8 mouse cellular contexts compared by ENCODE assay signal in genomic region chr19:53143108-53143971, GRCm38 (mm10). TPM values are rescaled to one million over a fixed set of nuclear protein-coding genes. Genes with fewer than 3 reads are reported as not detected.
A peak's percentile ranks its signal among the peaks of the same experiment; 100 is the strongest.
DNase-seq lines count a peak whose midpoint lies in the region; ATAC-seq lines count a peak whose summit lies in the region.

No protein-coding gene starts in this region.

- H3K27me3 ChIP-seq in intestine, embryonic 16.5 days (replicated peaks; ENCODE audit: control insufficient read depth, insufficient read depth, low read length) = no peaks in the 10 kb centered on the region
- peaks cover 4% of the 10 kb centered on the region; the same call in 1 of the 2 replicates for H3K27me3 ChIP-seq in liver, embryonic 16.5 days (ENCODE audit: control insufficient read depth, insufficient read depth, low read depth, low read length)
- no peaks in the 10 kb centered on the region for H3K27me3 ChIP-seq in neural tube, embryonic 14.5 days (ENCODE audit: control insufficient read depth, insufficient read depth, low read length)

- peaks cover 21% of the 10 kb centered on the region for H3K4me1 ChIP-seq in intestine, embryonic 16.5 days (ENCODE audit: control insufficient read depth, insufficient read depth, low read length)
- H3K4me1 ChIP-seq in liver, embryonic 16.5 days (ENCODE audit: control insufficient read depth, low read depth, low read length) = peaks cover 31% of the 10 kb centered on the region
- peaks cover 11% of the 10 kb centered on the region for H3K4me1 ChIP-seq in neural tube, embryonic 14.5 days (ENCODE audit: control insufficient read depth, insufficient read depth, low read length)

- no peaks in the 10 kb centered on the region for H3K36me3 ChIP-seq in intestine, embryonic 16.5 days (ENCODE audit: control insufficient read depth, insufficient read depth, low read length)
- H3K36me3 ChIP-seq in liver, embryonic 16.5 days (ENCODE audit: control insufficient read depth, insufficient read depth) = no peaks in the 10 kb centered on the region
- no peaks in the 10 kb centered on the region for H3K36me3 ChIP-seq in neural tube, embryonic 14.5 days (ENCODE audit: control insufficient read depth, insufficient read depth, low read length)

- H3K27ac ChIP-seq in intestine, embryonic 16.5 days (ENCODE audit: low read length) = peak overlapping the region; percentile 81
- H3K27ac ChIP-seq in liver, embryonic 16.5 days (ENCODE audit: low read length) = peak overlapping the region; percentile 63
- peak overlapping the region; percentile 50 for H3K27ac ChIP-seq in neural tube, embryonic 14.5 days (ENCODE audit: low read depth, low read length)

- H3K9me3 ChIP-seq in intestine, embryonic 16.5 days (ENCODE audit: control insufficient read depth, low read length) = no peaks in the 10 kb centered on the region
- H3K9me3 ChIP-seq in liver, embryonic 16.5 days (replicated peaks; ENCODE audit: control insufficient read depth, low read length) = no peaks in the 10 kb centered on the region
- H3K9me3 ChIP-seq in neural tube, embryonic 14.5 days (ENCODE audit: control insufficient read depth, low read length) = no peaks in the 10 kb centered on the region

- under 1% methylated on average over 44 of the region's 48 CpGs for WGBS in intestine, embryonic 16.5 days
- under 1% methylated on average over 48 of the region's 48 CpGs for WGBS in liver, embryonic 16.5 days (ENCODE audit: insufficient replicate concordance)
- WGBS in neural tube, embryonic 14.5 days = under 1% methylated on average over 44 of the region's 48 CpGs

- peak; percentile 20 to 61 for DNase-seq in thymus, adult 18-20 months
- DNase-seq in thymus, postnatal 0 days (ENCODE audit: low spot score) = no peak
- peak; percentile 41 for DNase-seq in cerebellum, adult 8-10 months
- DNase-seq in forelimb bud, embryonic 11.5 days (ENCODE audit: low read depth, low spot score) = peak; percentile 34
- no peak for DNase-seq in frontal cortex, postnatal 14 days (ENCODE audit: low spot score in 2 of 2)

- ATAC-seq in intestine, embryonic 16.5 days = peak; percentile 4; the same call in 1 of the 2 replicates
- no peak for ATAC-seq in liver, embryonic 16.5 days (ENCODE audit: low read depth)
- ATAC-seq in neural tube, embryonic 14.5 days (ENCODE audit: low read depth) = peak; percentile 36; the same call in 1 of the 2 replicates

- peak overlapping the region; percentile 97 for H3K9ac ChIP-seq in intestine, embryonic 16.5 days (ENCODE audit: low read depth, low read length)
- H3K9ac ChIP-seq in liver, embryonic 16.5 days (ENCODE audit: low read depth, low read length) = peak overlapping the region; percentile 89
- H3K9ac ChIP-seq in neural tube, embryonic 14.5 days (replicated peaks; ENCODE audit: low read depth, low read length) = peak overlapping the region; percentile 77

- H3K4me3 ChIP-seq in intestine, embryonic 16.5 days (ENCODE audit: low read length) = peak overlapping the region; percentile 100
- H3K4me3 ChIP-seq in liver, embryonic 16.5 days (ENCODE audit: low read depth, low read length) = peak overlapping the region; percentile 91
- H3K4me3 ChIP-seq in neural tube, embryonic 14.5 days (ENCODE audit: low read depth, low read length) = peak overlapping the region; percentile 90

- H3K4me2 ChIP-seq in intestine, embryonic 16.5 days (ENCODE audit: low read depth, low read length) = peak overlapping the region; percentile 59
- peak overlapping the region; percentile 100 for H3K4me2 ChIP-seq in liver, embryonic 16.5 days (ENCODE audit: low read depth, low read length)
- peak overlapping the region; percentile 93 for H3K4me2 ChIP-seq in neural tube, embryonic 14.5 days (ENCODE audit: low read depth, low read length)

RNA-seq across cellular contexts. Expression of gene Add3, which starts 3.1 kb away (rescaled TPM):
- 41.5 and 42.7 TPM in 2 replicates for polyA plus RNA-seq in thymus, postnatal 0 days (2015; fragmentation: Nextera tagmentation; extraction: Ambion mirVana)
- 120 and 121 TPM in 2 replicates for polyA plus RNA-seq in intestine, embryonic 16.5 days (2015; fragmentation: Nextera tagmentation; extraction: Ambion mirVana)
- polyA plus RNA-seq in liver, embryonic 16.5 days (2015; fragmentation: Nextera tagmentation; extraction: Ambion mirVana) = 26.2 and 28.4 TPM in 2 replicates
- 26.3 and 39.8 TPM in 2 replicates for polyA plus RNA-seq in neural tube, embryonic 14.5 days (2014; fragmentation: Nextera tagmentation; extraction: Ambion mirVana)

Comparison
In these comparisons a context has a peak if more than half of its experiments do, and no peak if none do; other contexts are left out.
1. DNase-seq: peak in thymus, adult 18-20 months (2 of 2), cerebellum, adult 8-10 months (single experiment) and forelimb bud, embryonic 11.5 days (single experiment); none in thymus, postnatal 0 days (single experiment) and frontal cortex, postnatal 14 days (0 of 2).
2. Peak in every context shown above with its lines, with median percentiles within 50 percentile points of each other: H3K27ac ChIP-seq, H3K4me2 ChIP-seq, H3K4me3 ChIP-seq and H3K9ac ChIP-seq.